Mouse (Mus musculus): ENCODE measurements around the gene Spns2.

The Spns2 gene

DNA sequence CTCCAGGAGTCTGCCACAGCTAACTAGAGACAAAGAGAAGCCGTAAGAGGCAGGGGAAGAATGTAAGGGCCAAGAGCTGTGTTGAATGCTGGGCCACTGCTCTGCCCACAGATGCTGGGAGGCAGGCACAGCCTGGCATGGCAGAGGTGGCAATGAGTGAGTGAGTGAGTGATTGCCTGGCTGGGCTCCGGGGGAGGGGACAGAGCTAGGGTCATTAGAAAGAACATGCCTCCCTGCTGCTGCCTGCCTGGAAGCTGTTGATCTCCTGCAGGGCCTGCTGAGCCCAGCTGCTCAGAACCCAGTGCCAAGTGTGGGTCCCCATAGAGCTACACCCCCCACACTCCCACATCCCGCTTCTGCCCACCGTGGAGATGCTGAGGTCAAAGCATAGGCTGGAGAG is 7.7 kb upstream of the Spns2 start:
- peak; percentile 41 to 60 for DNase-seq

DNA sequence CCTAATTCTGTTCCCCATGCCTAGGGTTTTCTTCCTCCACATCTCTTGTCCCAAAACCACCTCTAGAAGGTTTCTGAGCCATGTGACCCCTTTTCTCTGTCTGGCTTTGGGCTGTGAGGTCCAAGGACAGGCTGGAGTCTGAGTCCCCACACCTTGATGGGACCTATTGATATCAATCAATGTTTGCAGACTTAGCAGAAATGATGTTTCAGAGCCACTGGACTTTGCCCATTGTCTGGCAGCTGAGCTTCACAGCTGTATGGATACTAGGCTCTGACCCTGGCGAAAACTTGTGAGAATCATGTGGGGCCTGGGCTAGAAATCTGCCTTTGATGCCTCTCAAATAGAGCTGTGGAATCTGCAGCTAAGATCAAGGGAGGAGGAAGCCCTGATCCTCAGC is 7.1 kb upstream of the Spns2 start:
- no peak for DNase-seq

- no peak for DNase-seq
Measured at GRCm38 (mm10) chr11:72496066-72496465, 6.4 kb upstream of the Spns2 start.

GRCm38 (mm10) chr11:72494046-72494988 is 4.6 kb upstream of the Spns2 start:
- DNase-seq, result peak; percentile 68 to 70

DNA sequence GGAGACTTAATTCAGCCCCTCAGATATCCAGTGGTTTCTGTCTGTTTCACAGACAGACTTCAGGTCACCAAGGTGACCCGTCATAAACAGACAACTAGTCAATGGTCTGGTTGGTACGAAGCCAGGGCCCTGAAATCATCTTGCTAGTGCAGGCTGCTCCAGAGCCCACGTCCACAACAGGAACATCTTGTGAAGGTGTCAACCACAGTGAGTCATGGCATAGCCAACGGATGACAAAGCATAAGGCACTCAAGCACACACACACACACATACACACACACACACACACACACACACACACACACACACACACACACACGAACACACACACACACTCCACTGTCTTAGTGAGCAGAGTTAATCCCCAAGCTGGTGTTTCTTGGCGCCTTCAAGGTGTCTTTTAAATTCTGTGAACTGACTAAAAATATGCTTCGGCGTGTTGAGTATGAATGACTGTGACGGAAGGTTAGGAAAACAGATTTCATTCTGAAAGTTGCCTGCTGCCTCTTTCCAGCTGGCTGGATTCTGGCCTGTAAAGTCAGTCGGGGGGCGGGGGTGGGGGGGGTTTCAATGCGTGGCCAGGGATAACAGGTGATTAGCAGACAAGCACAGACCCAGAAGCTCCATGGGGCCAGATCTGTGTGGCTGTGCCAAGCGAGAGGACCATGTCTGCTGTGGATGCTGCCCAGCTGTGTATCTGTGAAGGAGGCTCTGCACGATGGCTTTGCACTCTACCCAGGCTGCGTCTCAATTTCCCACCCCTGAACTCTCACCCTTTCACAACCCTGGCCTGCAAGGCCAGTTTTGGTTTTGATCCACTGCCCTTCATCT is 1.6 kb upstream of the Spns2 start:
- DNase-seq, result no peak

DNA sequence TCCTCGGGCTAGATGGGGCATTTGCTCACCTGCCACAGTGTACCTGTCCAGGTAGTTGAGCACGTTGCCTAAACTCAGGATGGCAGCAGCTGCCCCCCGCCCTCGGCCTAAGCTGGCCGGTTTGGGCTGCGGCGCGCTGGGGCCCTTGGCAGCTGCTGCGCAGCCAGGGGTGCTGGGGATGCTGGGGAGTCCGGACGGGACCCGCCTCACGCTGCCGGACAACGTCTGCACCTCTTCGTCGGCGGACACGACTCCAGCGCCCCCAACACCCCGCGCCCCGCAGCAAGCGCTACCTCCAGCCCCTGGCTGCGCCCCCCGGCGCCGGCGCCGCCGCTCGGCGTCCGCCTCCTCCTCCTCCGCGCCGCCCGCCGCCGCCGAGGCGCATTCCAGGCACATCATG is 307 bp downstream of the Spns2 start:
- peak in 1 of 2 experiments; percentile 26 for DNase-seq

GRCm38 (mm10) chr11:72488753-72489271 is 892 bp downstream of the Spns2 start:
- DNase-seq, result peak; percentile 44 to 63

- DNase-seq, result no peak
Measured at GRCm38 (mm10) chr11:72487739-72488138, 2.0 kb downstream of the Spns2 start.

DNA sequence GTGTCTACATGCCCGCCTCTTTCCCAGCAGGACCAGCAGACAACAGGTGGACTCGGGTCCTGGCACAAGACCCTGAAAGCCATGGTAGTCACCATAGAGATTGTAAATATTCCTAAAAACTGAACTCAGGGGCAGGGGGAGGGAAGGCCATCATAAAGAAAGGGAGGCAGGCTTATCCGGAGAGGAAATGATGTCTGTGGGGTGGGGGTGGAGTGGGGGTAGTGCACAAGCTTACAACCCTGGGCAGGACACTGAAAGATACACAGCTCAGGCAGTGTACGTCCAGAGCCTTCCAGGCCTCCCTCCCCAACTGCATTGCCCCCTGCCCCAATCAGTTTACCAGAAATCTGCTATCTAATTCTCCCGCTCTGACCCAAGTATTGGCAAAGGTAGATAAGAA is 2.5 kb downstream of the Spns2 start:
- DNase-seq, result no peak

DNA sequence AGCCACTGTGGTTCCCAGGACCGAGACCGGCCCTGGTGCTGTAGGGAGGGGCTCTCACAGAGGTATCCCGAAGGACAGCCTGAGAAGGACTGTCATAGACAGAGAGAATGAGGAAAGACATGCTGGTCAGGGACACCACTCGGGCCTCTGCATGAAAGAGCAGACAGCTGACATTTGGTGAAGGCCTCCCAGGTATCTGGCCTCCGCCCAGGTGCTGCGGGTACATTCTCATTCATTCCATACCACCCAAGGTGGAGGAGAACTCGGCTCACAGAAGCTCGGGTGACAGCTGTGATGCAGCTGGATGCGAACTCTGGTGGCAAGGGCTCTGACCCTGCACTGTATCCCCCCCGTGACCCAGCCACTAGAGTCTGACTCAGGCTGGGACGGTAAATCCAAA is 3.7 kb downstream of the Spns2 start:
- no peak for DNase-seq

GRCm38 (mm10) chr11:72485157-72485556 is 4.5 kb downstream of the Spns2 start:
- no peak for DNase-seq

DNA sequence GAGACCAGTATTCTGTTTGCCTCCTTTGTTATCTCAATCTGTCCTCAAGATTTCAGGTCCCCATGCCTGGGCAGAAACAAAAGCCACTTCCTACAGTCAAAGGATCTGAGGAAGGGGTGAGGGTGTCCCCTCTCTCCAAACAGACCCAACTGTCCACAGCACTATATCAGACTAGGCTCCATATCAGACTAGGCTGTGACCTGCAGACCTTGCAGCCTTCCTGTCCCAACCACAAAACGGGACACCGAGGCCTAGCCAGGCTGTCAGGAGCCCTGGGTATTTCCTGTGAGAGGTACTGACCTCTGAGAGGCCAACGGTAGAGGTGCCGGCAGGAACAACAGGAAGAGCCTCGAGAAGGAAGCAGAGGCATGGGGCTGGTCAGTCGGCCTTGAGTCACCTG is 5.2 kb downstream of the Spns2 start:
- DNase-seq, result no peak

DNA sequence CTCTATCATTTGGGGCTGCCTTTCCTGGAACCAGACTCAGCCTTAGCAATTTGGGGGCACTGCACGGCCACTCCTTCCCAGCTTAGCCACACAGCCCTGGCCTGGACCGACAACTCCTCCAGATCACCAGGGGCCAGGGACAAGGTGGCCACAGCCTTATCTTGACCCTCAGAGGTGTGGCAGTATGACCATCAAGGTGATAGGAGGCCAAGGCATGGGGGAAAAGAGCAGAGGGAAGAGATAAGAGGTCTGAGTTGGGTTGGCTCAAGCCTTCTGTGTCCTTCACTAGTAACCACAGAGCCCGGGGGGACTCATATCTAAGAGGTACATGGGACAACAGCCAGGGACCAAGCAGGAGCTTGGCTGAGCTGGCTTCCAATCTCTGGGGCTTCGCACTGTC is 7.8 kb downstream of the Spns2 start:
- no peak for DNase-seq

- DNase-seq, result no peak
Measured at GRCm38 (mm10) chr11:72481313-72481712, 8.4 kb downstream of the Spns2 start.

GRCm38 (mm10) chr11:72479499-72479898 is 10.2 kb downstream of the Spns2 start:
- DNase-seq, result no peak

DNA sequence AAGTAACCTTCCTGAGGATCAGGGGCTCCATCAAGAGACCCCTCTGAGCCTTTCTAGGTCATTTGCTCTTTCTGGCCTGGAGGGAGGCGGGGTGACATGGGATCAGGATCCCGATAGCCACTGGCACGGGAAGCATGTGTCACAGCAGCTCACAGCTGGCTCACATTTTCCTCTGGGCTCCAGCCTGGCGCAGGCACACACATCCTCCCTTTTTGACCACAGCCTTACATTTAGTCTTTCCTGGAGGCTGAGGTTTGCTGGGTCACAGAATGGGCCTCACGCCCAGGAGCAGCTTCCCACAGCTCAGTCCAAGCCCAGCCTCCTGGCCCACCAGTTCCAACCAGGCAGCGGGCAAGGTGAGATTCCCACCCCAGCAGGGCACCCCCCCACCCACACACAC is 11.5 kb downstream of the Spns2 start:
- peak; percentile 48 to 57 for DNase-seq

DNA sequence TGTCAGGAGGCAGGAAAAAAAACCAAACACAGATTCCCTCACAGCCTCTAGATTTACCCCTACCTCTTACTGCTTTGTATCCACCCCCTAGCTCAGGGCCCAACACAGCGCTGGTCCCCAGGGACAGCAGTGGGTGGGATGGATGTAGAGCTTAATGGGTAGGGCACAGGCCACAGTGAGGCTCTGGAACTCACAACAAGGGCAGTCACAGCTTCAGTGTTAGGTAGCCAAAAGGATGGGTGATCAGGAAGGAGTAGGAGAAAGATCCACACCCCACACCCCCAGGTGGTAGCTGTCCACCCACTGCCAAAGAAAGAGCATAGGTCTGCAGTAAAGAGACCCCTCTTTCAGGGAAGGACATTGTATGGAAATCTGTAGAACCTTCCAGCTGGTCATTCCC is 12.1 kb downstream of the Spns2 start:
- DNase-seq, result no peak

GRCm38 (mm10) chr11:72477182-72477581 is 12.5 kb downstream of the Spns2 start:
- DNase-seq, result no peak

- no peak for DNase-seq
Measured at GRCm38 (mm10) chr11:72476074-72476625, 13.6 kb downstream of the Spns2 start.

GRCm38 (mm10) chr11:72475408-72475807 is 14.3 kb downstream of the Spns2 start:
- no peak for DNase-seq

DNA sequence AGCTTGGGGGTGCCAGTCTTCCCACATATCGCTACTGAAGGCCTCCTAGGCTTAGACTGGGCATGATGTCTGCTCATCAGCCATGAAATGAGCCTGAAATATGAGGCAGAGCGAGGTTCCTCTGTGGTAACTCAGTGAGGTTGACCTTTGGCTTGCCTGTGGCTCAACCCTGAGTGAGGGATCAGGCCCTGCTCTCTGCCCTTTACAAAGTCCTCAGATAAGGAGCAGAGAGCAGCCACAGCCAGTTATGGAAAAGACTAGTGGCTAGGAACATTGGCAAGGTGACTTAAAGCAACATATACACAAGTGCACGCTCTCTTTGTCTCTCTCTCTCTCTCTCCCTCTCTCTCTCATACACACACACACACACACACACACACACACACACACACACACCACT is 14.8 kb downstream of the Spns2 start:
- DNase-seq, result no peak

DNA sequence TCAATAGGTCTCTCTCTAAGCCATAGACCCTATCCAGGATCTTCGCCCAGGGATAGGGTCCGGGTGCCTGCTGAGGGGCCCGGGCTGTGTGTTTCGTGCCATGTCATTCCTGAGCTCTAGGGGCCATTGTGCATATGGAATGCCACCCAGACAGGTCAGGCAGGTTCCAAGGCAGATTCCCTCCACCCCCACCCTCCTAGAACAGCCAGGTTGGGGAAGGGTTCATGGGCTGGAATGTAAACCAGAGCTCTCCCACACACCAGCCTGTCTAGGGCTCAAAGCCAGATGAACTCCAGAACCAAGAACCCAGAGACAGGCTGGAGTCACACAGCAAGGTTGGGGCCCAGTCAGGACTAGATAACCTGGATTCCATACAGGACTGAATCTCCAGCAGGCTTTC is 16.2 kb downstream of the Spns2 start:
- DNase-seq, result no peak

- no peak for DNase-seq
Measured at GRCm38 (mm10) chr11:72471381-72471780, 18.3 kb downstream of the Spns2 start.
